Mouse (Mus musculus) stomach, postnatal 0 days (tissue): ENCODE results near the gene Plin3.
A peak's percentile ranks its signal among the peaks of the same experiment; 100 is the strongest.

ENCODE experiments used
- CTCF ChIP-seq: IDR thresholded peaks from 2 replicates; pipeline ENCODE4 v1.5.1; 2016; ENCODE audit warnings: antibody characterized with exemption, low read depth, mild to moderate bottlenecking, moderate library complexity
- EP300 ChIP-seq: optimal IDR thresholded peaks from 2 replicates; pipeline ENCODE3; 2016; ENCODE audit warnings: antibody characterized with exemption

- TF ChIP-seq CTCF = peak; percentile 34
- no peak for TF ChIP-seq EP300
These were observed 50.9 kb downstream of the Plin3 start for GRCm38 (mm10) chr17:56241541-56242401.
